Mouse (Mus musculus): ENCODE measurements around the gene Pla2g4f. TPM values are rescaled to one million over a fixed set of nuclear protein-coding genes. Genes with fewer than 3 reads are reported as not detected.

Pla2g4f gene
- total RNA-seq (2023): 0.50 TPM

DNA sequence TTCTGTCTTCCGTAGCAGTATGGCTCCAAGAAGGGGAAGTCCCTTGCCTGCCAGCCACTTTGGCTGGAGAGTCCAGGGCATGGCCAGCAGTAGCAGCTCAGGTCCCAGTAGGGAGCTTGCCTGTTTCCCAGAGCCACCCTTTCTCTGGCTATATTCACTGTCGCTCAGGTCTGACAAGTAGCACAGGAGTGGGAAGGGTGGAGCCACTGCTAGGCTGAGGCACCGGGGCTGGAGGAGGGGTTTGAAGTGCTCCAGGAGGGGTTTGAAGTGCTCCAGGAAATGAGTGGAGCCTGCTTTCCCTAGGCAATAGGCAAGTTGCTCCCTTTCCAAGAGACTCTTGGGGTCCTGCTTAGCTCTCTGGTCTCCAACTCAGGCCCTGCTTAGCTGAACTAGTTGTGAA, at the start of gene Pla2g4f:
TSS of gene Pla2g4f (minus strand) at position 190 of the 400 bp plus-strand sequence.

DNA sequence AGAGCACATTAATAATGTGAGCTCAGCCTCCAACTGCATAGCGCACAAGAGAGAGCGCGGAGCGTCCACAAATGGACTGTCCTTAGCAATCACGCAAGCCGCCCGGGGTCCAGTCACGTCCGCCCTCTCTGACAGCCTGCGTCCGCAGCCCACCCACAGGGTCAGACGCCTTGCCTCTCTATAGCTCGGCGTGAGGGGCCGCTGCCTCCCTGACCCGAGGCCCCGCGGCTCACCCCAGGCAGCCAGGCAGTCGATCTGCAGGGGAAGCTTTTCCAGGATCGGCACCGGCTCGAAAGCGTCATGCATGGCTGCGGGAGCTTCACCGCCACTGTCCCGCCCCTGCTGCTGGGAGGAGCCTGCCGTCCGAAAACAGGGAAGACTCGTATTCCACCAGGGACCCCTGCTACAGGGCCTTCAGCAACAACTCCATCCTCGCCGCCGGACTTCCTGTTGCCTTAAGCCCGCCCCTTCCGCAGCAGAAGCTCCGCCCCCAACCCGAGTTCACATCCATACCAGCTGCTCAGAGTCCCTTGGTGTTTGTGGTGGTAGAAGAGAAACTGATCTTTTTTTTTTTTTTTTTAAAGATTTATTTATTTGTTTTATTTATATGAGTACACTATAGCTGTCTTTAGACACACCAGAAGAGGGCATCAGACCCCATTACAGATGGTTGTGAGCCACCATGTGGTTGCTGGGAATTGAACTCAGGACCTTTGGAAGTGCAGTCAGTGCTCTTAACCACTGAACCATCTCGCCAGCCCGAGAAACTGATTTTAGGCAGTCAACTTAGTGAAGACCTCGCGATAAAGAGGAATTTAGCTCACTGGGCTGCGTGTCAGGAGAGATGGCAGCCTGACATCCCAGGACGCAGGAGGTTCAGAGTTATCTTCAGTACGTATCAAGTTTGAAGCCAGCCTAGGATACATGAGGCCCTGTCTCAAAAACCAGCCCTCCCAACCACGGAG, 39.0 kb upstream of the Pla2g4f start, which contains the start of gene Vps39:
TSS of gene Vps39 (minus strand) at position 456 of the 965 bp plus-strand sequence.

DNA sequence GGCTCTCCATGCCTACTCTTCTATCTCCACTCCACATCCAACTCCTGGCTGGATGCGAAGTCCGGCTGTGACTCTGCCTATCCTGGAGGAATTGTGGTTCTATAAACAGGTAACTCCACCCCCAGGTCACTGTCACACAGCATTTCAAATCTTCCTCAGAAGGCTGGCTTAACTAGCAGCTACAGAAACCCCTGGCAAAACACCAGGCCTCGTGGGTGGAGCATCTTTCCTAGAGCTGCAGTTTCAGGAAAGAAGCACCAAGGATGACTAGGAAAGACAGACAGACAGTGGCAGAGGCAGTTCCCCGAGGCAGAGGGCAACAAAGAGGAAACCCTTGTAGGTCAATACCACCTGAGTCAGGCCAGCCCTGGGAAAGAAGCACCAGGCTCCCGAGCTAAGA, 25.0 kb downstream of the Pla2g4f start, which contains the start of gene Pla2g4d:
TSS of gene Pla2g4d (minus strand) at position 203 of the 400 bp plus-strand sequence.

Other genes with a start within 250 kb of the Pla2g4f start
- gene Ehd4, start 159.6 kb downstream of the Pla2g4f start, total RNA-seq (2023): 18.3 TPM
- gene Pla2g4e, start 68.8 kb downstream of the Pla2g4f start, total RNA-seq (2023): not detected
- not detected for gene Pla2g4d, start 25.0 kb downstream of the Pla2g4f start, total RNA-seq (2023)
- 62.5 TPM for gene Vps39, start 39.0 kb upstream of the Pla2g4f start, total RNA-seq (2023)
- 25.3 TPM for gene Ganc, start 89.7 kb upstream of the Pla2g4f start, total RNA-seq (2023)
- gene Tmem87a, start 89.9 kb upstream of the Pla2g4f start, total RNA-seq (2023): 61.3 TPM
- gene Capn3, start 141.9 kb upstream of the Pla2g4f start, total RNA-seq (2023): 1.2 TPM
- 65.5 TPM for gene Zfp106, start 249.7 kb upstream of the Pla2g4f start, total RNA-seq (2023)

Measured in CD4-positive naive resting alpha-beta T cell, adult 57 days (primary cell).